Mouse (Mus musculus) liver, postnatal 0 days (tissue): ENCODE measurements at regions not wholly inside any gene's neighbourhood (a gene's known extent, or its start where the extent isn't known, plus 50 kb on each side); places are given as distances from the start of the nearest gene placed in this dataset.

Experiments used
- ATAC-seq: fragments of 200-750 bp; cut with Nextera tagmentation; 2 replicates; pipeline ENCODE4 v1.8.0; 2017; ENCODE audit warnings: mild to moderate bottlenecking, moderate library complexity
- DNase-seq: peaks from one replicate; pipeline ENCODE4 v3.0.0-alpha.2; 2016
- H3K27ac ChIP-seq: fragments of 300-500 bp; sonication (generic); 2 replicates; pipeline ENCODE4 v1.5.1; 2014; ENCODE audit warnings: antibody characterized with exemption, moderate library complexity, mild to moderate bottlenecking, low read depth
- H3K27me3 ChIP-seq: fragments of 300-500 bp; sonication (generic); 2 replicates; pipeline ENCODE4 v1.6.1; 2014; ENCODE audit warnings: low read length, control low read depth, mixed read lengths; ENCODE audit not compliant: insufficient read depth
- H3K36me3 ChIP-seq: fragments of 300-500 bp; sonication (generic); replicated peaks from 2 replicates; pipeline ENCODE4 v1.6.1; 2014; ENCODE audit warnings: mild to moderate bottlenecking, control low read depth, low read length, moderate library complexity, mixed read lengths; ENCODE audit not compliant: insufficient read depth
- H3K4me1 ChIP-seq: fragments of 300-500 bp; sonication (generic); 2 replicates; pipeline ENCODE4 v1.6.1; 2014; ENCODE audit warnings: antibody characterized with exemption, mild to moderate bottlenecking, control low read depth; ENCODE audit not compliant: insufficient read depth
- H3K4me2 ChIP-seq: fragments of 300-500 bp; sonication (generic); 2 replicates; pipeline ENCODE4 v1.6.1; 2014; ENCODE audit warnings: low read depth, mild to moderate bottlenecking, low read length, moderate library complexity, mixed read lengths
- H3K4me3 ChIP-seq: fragments of 300-500 bp; sonication (generic); 2 replicates; pipeline ENCODE4 v1.5.1; 2014; ENCODE audit warnings: low read depth, low read length
- H3K9ac ChIP-seq: fragments of 300-500 bp; sonication (generic); replicated peaks from 2 replicates; pipeline ENCODE4 v1.6.1; 2014; ENCODE audit warnings: mild to moderate bottlenecking, moderate library complexity
- H3K9me3 ChIP-seq: fragments of 300-500 bp; sonication (generic); 2 replicates; pipeline ENCODE4 v1.6.1; 2016; ENCODE audit warnings: mild to moderate bottlenecking, control low read depth, low read length, mixed read lengths
- CTCF ChIP-seq: sonication (generic); IDR thresholded peaks from 2 replicates; pipeline ENCODE4 v1.5.1; 2016; ENCODE audit warnings: antibody characterized with exemption, low read depth
- EP300 ChIP-seq: IDR thresholded peaks from 2 replicates; pipeline ENCODE4 v1.6.1; 2016; ENCODE audit warnings: antibody characterized with exemption, low read depth, mild to moderate bottlenecking
- WGBS: fragments of 180-500 bp; shearing (Covaris S2); extraction: QIAGEN DNeasy Blood & Tissue Kit; methylation state at CpG from one replicate; pipeline ENCODE4 v1.1.7; 2014; ENCODE audit not compliant: insufficient replicate concordance; 5-methylcytosine and 5-hydroxymethylcytosine counted together

- no peak overlapping the region for H3K27ac ChIP-seq
- no peak for ATAC-seq
- WGBS, result 74% methylated on average over 10 of the region's 10 CpGs
These were observed 104.3 kb downstream of the Evx1 start for GRCm38 (mm10) chr6:52417439-52418124.

DNA sequence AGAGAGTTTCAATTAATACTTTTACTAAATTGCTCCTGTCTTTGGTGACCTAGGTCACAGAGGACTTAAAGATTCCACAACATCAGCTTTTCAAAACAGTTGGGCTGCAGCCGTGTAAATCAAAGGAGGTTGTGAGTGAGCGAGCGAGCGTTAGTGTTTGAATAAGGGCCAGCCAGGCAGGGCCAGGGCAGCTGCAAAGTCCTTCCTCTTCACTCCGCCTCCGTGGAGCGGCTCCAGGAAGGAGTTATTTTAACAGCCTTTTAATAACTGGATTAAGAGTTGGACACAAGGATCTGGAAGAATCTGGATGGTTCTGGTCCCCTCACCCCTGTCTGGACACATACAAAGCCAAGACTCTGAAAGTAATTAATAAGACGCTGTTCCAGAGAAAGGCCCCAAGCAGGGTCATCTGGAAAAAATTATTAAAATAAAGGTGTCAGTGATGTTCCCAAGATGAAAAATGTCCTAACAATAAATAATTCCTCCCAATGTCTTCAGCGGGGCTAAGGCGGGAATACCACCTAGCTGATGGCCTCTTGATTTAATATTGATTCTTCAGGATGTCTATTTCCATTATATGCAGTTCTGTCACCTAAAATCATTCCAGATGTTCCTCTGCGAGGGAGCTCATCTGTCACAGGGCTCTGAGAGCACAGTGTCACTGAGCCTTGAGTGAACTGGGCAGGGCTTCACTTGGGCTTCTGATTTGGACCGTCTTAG, 105.3 kb downstream of the Evx1 start:
- peaks cover 5% of the 10 kb centered on the region; the same call in 1 of the 2 replicates for H3K9me3 ChIP-seq
- no peaks in the 10 kb centered on the region for H3K27me3 ChIP-seq
- WGBS, result 67% methylated on average over 12 of the region's 12 CpGs
- no peak overlapping the region for H3K27ac ChIP-seq
- no peaks in the 10 kb centered on the region for H3K36me3 ChIP-seq
- H3K4me2 ChIP-seq, result no peak overlapping the region
- H3K4me1 ChIP-seq, result no peaks in the 10 kb centered on the region
- H3K4me3 ChIP-seq, result no peak overlapping the region
- ATAC-seq (no peak), DNase-seq (no peak)
- TF ChIP-seq EP300, result no peak
- TF ChIP-seq CTCF, result no peak
- no peak overlapping the region for H3K9ac ChIP-seq

More at GRCm38 (mm10) chr6:52417439-52418124, 104.3 kb downstream of the Evx1 start:
- H3K4me3 ChIP-seq, result no peak overlapping the region
- no peaks in the 10 kb centered on the region for H3K36me3 ChIP-seq
- H3K9ac ChIP-seq, result no peak overlapping the region
- DNase-seq, result no peak
- H3K4me2 ChIP-seq, result no peak overlapping the region
- no peaks in the 10 kb centered on the region for H3K4me1 ChIP-seq
- peaks cover 5% of the 10 kb centered on the region; the same call in 1 of the 2 replicates for H3K9me3 ChIP-seq
- TF ChIP-seq CTCF (no peak), EP300 (no peak)
- no peaks in the 10 kb centered on the region for H3K27me3 ChIP-seq

DNA sequence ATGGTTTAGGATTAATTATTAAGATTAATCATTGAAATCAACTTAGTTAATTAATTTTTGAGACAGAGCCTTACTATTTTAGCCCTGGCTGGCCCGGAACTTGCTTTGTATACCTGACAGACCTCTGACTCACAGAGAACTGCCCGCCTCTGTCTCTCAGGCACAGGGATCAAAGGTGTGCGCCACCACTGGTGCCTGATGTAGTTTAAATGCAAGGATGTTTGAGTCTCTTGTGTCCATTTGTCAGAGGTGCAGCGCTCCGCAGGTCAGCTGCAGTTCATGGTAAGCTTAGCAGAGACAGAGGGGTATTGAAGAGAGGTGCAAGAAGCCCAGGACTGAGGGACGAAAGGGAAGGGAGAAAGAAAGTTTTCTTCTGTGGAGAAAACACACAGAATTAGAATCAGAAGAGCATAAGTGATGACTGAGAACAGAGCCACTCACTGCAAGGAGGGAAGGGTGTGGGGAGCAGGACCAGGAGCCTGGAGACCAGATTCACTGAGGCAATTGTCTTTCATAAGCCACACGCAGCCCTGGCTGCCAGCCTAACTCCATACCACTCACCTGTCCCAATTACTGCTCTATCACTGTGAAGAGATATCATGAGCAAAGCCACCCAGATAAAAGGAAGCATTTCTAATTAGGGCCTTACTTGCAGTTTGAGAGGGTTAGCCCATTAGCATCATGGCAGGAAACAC, 107.1 kb downstream of the Evx1 start:
- Histone ChIP-seq H3K4me2 (no peak overlapping the region), H3K4me1 (no peaks in the 10 kb centered on the region), H3K27me3 (no peaks in the 10 kb centered on the region), H3K27ac (no peak overlapping the region), H3K4me3 (no peak overlapping the region), H3K36me3 (no peaks in the 10 kb centered on the region), H3K9me3 (no peaks in the 10 kb centered on the region), H3K9ac (no peak overlapping the region)
- WGBS, result 81% methylated on average over 7 of the region's 7 CpGs
- DNase-seq (no peak), ATAC-seq (no peak)
- TF ChIP-seq EP300 (no peak), CTCF (no peak)

DNA sequence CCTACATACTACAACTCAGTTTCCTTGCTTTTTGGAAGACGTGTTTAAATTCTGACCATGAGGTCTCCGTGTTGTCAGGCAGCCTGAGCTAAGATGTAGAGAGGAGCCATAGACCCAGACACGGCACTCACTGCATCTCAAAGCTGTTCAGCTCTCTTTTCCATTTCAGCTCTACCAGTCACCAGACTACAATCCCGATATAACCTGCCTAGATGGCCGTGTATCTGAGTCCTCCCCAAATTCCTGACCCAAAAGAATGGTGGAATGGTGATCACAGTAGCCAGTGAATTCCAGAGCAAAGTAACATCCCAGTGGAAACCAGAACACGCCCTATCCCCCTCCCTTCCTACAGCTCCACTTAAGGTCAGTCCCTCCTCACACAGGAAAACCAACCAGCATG, 108.5 kb downstream of the Evx1 start:
- H3K27me3 ChIP-seq, result no peaks in the 10 kb centered on the region
- no peaks in the 10 kb centered on the region for H3K36me3 ChIP-seq
- TF ChIP-seq CTCF (no peak), EP300 (no peak)
- 77% methylated on average over 6 of the region's 6 CpGs for WGBS
- H3K4me3 ChIP-seq, result no peak overlapping the region
- H3K9ac ChIP-seq, result no peak overlapping the region
- no peaks in the 10 kb centered on the region for H3K4me1 ChIP-seq
- DNase-seq (no peak), ATAC-seq (no peak)
- H3K27ac ChIP-seq, result no peak overlapping the region
- H3K9me3 ChIP-seq, result no peaks in the 10 kb centered on the region
- no peak overlapping the region for H3K4me2 ChIP-seq

DNA sequence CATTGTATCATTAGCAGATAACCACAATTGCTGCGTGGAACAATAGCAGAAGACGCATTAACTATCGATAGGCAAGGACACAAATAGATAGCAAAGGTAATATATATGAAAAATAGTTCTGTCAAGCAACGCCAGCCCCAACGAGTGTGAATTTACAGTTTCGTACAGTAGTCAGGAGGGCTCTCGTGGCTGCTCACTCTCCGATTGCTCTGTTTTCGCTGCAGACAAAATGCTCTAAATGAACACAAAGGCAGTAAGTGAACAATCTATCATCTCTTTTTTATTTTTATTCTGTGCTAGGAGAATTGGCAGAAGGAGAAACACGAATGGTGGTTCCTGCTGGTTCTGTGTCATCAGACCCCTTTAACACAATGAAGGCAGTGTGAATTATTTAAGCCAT, 109.4 kb downstream of the Evx1 start:
- no peaks in the 10 kb centered on the region for H3K27me3 ChIP-seq
- H3K4me1 ChIP-seq, result no peaks in the 10 kb centered on the region
- no peak overlapping the region for H3K4me2 ChIP-seq
- no peak for TF ChIP-seq CTCF
- TF ChIP-seq EP300, result no peak
- H3K4me3 ChIP-seq, result no peak overlapping the region
- no peak for DNase-seq
- WGBS, result 84% methylated on average over 10 of the region's 10 CpGs
- no peaks in the 10 kb centered on the region for H3K9me3 ChIP-seq
- H3K9ac ChIP-seq, result no peak overlapping the region
- no peak for ATAC-seq
- no peaks in the 10 kb centered on the region for H3K36me3 ChIP-seq
- no peak overlapping the region for H3K27ac ChIP-seq

GRCm38 (mm10) chr6:52423581-52424107, 110.3 kb downstream of the Evx1 start:
- no peaks in the 10 kb centered on the region for H3K4me1 ChIP-seq
- no peak for DNase-seq
- TF ChIP-seq CTCF, result no peak
- TF ChIP-seq EP300, result no peak
- H3K27ac ChIP-seq, result no peak overlapping the region
- H3K4me3 ChIP-seq, result no peak overlapping the region
- H3K9ac ChIP-seq, result no peak overlapping the region
- no peaks in the 10 kb centered on the region for H3K9me3 ChIP-seq
- 76% methylated on average over 7 of the region's 7 CpGs for WGBS
- no peaks in the 10 kb centered on the region for H3K27me3 ChIP-seq
- no peak for ATAC-seq
- H3K36me3 ChIP-seq, result no peaks in the 10 kb centered on the region
- no peak overlapping the region for H3K4me2 ChIP-seq
